Mouse (Mus musculus): ENCODE data around the gene Usp32. TPM values are rescaled to one million over a fixed set of nuclear protein-coding genes. Genes with fewer than 3 reads are reported as not detected.

Gene Usp32
- polyA plus RNA-seq, 1 experiment from 2014 or later: 10.3 TPM

DNA sequence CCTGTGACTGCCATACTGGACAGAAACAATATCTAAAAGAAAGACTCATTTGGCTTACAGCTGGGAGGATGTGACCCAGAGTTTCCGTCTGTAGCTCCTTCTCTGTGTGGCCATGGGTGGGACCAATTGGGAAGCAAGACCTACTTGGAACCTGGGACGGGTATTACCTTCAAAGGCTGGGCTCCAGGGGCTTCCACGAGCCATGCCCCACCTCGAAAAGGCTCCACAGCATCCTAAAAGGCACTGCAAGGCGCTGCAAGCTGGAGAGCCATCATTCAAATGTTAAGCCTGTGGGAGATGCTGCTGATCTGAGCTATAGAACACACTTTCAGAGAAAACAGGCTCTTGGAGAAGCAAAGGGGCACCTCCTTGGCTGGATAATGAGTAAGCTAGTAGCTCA is 166.3 kb downstream of the Usp32 start:
- Histone ChIP-seq H3K4me3 (replicated peaks) (no peak overlapping the region), H3K4me2 (replicated peaks) (no peak overlapping the region), H3K4me1 (replicated peaks) (0 out of 2 replicates have a peak, but pooled peaks cover 6% of the 10 kb centered on the region), H3K9ac (replicated peaks) (no peak overlapping the region), H3K27ac (no peak overlapping the region), H3K9me3 (no peaks in the 10 kb centered on the region), H3K27me3 (no peaks in the 10 kb centered on the region), H3K36me3 (no peaks in the 10 kb centered on the region)
- 67% methylated on average over 5 of the region's 5 CpGs for WGBS
- no peak for ATAC-seq

DNA sequence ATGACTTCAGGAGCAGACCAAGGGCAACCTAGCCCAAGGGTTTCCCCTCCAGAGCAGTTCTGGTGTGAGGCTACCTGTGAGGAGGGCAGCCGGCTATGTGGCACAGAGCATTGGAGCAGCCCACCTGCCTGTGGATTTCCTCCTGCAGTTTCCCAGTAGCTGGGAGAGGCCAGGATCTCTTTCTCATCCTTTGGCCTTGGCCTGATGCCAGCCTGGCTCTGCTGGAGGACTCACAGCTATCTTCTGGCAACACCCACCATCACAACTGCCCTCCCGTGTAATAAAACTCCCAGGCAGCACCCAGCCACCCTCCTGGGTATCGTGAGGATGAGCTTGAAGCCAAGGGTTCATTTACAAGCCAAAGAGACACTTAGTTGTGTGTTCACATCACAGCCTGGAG is 167.9 kb downstream of the Usp32 start:
- Histone ChIP-seq H3K9me3 (no peaks in the 10 kb centered on the region), H3K36me3 (no peaks in the 10 kb centered on the region), H3K9ac (replicated peaks) (no peak overlapping the region), H3K27me3 (no peaks in the 10 kb centered on the region), H3K4me3 (replicated peaks) (no peak overlapping the region), H3K4me2 (replicated peaks) (no peak overlapping the region), H3K4me1 (replicated peaks) (peaks cover 14% of the 10 kb centered on the region), H3K27ac (no peak overlapping the region)
- WGBS: 84% methylated on average over 3 of the region's 3 CpGs
- ATAC-seq: no peak

DNA sequence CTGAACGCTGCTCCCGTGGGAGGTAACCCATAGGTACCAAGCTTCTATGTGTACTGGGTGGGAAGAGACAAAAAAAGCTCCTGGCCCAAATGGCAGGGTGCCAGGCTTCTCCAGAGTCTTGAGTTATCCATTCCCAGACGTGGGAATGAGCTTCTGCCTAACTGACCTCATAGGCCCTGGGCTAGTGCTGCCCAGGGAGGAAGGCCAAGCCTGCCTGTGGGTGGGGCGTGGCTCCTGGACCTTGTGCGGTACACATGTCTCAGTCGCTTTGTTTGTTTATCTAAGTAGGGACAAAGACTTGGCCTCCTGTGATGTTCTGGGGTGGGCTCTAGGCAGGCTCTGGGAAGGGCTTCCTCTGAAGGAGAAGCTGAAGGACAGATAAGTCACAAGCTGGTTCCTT is 171.2 kb downstream of the Usp32 start:
- WGBS: 73% methylated on average over 6 of the region's 6 CpGs
- ATAC-seq: no peak
- Histone ChIP-seq H3K36me3 (no peaks in the 10 kb centered on the region), H3K27me3 (no peaks in the 10 kb centered on the region), H3K9ac (replicated peaks) (no peak overlapping the region), H3K27ac (no peak overlapping the region), H3K4me3 (replicated peaks) (no peak overlapping the region), H3K4me2 (replicated peaks) (no peak overlapping the region), H3K4me1 (replicated peaks) (peaks cover 20% of the 10 kb centered on the region), H3K9me3 (no peaks in the 10 kb centered on the region)

DNA sequence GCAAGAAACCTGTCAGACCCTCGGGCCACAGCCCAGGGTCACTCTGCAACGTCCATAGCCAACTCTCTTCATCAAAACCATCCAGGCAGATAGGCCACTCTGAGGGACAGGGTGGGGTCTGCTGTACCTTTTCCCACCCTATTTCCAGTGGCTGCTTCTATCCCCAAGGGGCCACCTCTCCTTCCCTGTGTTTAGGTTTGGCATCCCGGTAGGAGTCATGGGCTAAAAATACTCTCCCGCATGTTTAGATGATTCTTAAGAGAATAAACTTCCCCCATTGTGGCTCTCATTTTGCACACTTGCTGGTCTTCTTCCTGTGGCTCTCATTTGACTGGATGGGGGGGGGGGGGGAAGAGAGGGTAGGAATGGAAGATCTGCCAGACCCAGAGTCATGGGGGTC is 171.7 kb downstream of the Usp32 start:
- Histone ChIP-seq H3K9ac (replicated peaks) (no peak overlapping the region), H3K4me3 (replicated peaks) (no peak overlapping the region), H3K9me3 (no peaks in the 10 kb centered on the region), H3K4me1 (replicated peaks) (peaks cover 19% of the 10 kb centered on the region), H3K27me3 (no peaks in the 10 kb centered on the region), H3K4me2 (replicated peaks) (no peak overlapping the region), H3K27ac (no peak overlapping the region), H3K36me3 (no peaks in the 10 kb centered on the region)
- ATAC-seq: no peak
- WGBS: 88% methylated on average over 4 of the region's 4 CpGs

DNA sequence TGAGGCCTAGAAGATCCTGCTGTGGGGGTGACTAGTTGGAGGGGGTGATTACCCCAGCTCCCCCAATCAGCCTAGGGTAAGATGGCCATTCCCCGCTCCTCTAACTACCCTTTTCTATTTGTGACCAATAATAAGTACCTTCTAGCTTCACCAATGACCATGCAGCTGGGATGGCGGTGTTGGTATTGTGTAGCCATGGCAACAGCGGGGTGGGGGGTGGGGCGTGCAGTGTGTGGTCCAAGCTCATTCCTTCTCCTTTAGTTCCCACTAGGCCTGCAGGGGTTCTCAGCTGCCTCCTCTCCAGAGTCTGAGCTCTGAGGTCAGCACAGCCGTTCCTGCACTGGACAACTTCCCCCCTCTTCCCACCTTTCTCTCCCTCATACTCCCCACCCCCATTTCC is 172.8 kb downstream of the Usp32 start:
- no peak overlapping the region for H3K4me2 ChIP-seq (replicated peaks)
- no peak overlapping the region for H3K9ac ChIP-seq (replicated peaks)
- 5% methylated on average over 5 of the region's 5 CpGs for WGBS
- H3K4me1 ChIP-seq (replicated peaks): peaks cover 19% of the 10 kb centered on the region
- peak; percentile 82 for ATAC-seq
- H3K27ac ChIP-seq: peak overlapping the region; percentile 53
- no peaks in the 10 kb centered on the region for H3K36me3 ChIP-seq
- H3K4me3 ChIP-seq (replicated peaks): no peak overlapping the region
- H3K27me3 ChIP-seq: no peaks in the 10 kb centered on the region
- no peaks in the 10 kb centered on the region for H3K9me3 ChIP-seq

DNA sequence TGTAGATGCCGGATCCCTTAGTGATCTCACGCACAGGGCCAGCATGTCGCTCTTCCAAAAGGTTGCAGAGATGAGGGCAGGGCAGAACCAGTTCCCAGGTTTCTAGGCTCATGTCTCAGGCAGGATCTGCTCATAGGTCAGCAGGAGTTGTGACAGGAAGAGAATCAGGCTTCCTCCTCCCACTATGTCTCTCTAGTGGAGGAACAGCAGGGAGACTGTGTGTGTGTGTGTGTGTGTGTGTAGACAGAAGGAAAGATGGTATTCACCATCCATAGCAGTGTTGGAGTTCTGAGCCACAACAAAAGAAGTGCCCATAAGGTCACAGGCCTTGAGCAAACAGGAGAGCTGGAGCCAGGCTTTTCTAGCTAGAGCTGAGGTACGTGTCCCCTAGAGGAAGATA is 173.3 kb downstream of the Usp32 start:
- peak overlapping the region; percentile 53 for H3K27ac ChIP-seq
- no peak overlapping the region for H3K9ac ChIP-seq (replicated peaks)
- no peak overlapping the region for H3K4me3 ChIP-seq (replicated peaks)
- ATAC-seq: peak; percentile 37; the same call in 1 of the 2 replicates
- H3K4me1 ChIP-seq (replicated peaks): peaks cover 19% of the 10 kb centered on the region
- H3K4me2 ChIP-seq (replicated peaks): no peak overlapping the region
- no peaks in the 10 kb centered on the region for H3K9me3 ChIP-seq
- 0 out of 2 replicates have a peak, but pooled peaks cover under 1% of the 10 kb centered on the region for H3K27me3 ChIP-seq
- WGBS: 48% methylated on average over 4 of the region's 4 CpGs
- no peaks in the 10 kb centered on the region for H3K36me3 ChIP-seq

DNA sequence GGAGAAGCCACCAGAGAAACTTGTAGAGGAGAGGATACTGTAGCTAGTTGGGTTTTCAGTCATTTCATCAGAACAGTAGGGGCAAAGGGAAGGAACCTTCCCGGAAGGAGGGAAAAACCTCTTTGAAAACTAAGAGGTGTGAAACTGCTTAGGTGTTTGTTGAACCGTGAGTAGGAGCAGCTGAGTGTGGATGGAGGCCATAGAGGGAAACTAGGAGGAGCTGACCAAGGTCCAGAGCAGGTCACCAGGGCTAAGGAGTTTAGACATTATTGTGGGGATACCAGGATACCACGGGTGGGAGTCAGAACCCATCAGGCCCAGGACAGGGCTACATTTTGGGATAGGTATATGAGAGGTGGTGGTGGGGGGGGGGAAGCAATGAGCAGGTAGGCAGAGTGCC is 176.4 kb downstream of the Usp32 start:
- no peak overlapping the region for H3K4me3 ChIP-seq (replicated peaks)
- H3K9ac ChIP-seq (replicated peaks): no peak overlapping the region
- WGBS: 94% methylated on average over 3 of the region's 3 CpGs
- no peak for ATAC-seq
- no peak overlapping the region for H3K27ac ChIP-seq
- H3K4me1 ChIP-seq (replicated peaks): peaks cover 29% of the 10 kb centered on the region
- H3K9me3 ChIP-seq: no peaks in the 10 kb centered on the region
- no peak overlapping the region for H3K4me2 ChIP-seq (replicated peaks)
- no peaks in the 10 kb centered on the region for H3K36me3 ChIP-seq
- H3K27me3 ChIP-seq: peaks cover 25% of the 10 kb centered on the region

DNA sequence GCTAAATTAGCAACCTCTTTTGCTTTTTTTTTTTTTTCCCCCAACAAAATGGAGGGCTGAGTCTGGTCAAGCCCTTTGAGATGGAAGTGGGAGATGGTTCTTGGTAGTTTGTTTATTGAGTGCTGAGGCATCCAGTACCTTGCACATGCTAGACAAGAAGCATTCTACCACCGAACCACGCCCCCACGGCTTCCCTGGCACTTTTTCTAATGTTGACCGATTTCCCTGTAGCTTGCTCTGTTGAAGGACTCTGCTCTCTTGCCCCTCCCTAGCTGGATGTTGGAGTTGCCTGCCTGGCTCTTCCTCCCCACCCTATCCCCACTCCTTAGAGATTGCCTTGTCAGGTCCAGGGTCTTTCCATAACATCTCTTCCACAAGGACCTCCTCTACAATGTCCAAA is 177.4 kb downstream of the Usp32 start:
- Histone ChIP-seq H3K4me3 (replicated peaks) (no peak overlapping the region), H3K9ac (replicated peaks) (no peak overlapping the region), H3K4me1 (replicated peaks) (peaks cover 33% of the 10 kb centered on the region), H3K9me3 (no peaks in the 10 kb centered on the region), H3K27ac (no peak overlapping the region), H3K27me3 (peaks cover 35% of the 10 kb centered on the region), H3K36me3 (no peaks in the 10 kb centered on the region), H3K4me2 (replicated peaks) (no peak overlapping the region)
- no peak for ATAC-seq
- WGBS: 87% methylated on average over 4 of the region's 4 CpGs

DNA sequence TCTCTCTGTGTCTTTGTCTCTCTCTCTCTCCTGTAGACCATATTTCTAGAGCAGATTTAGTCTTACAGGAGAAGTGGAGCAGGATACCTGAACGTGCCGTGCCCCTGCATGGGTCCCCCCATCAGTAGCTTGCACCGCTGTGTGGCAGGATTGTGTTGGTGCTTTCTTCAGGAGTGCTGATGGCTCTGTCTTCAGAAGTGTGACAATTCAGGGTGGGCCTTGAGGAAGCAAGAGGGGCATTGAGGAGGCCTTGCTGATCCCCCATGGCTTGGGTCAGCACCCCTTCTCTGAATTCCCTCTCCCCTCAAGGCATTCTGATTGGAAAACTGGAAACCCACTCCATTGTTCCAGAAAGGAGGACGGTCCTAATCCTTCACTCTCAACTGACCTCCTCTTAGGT is 178.4 kb downstream of the Usp32 start:
- Histone ChIP-seq H3K4me2 (replicated peaks) (no peak overlapping the region), H3K4me1 (replicated peaks) (peaks cover 29% of the 10 kb centered on the region), H3K4me3 (replicated peaks) (no peak overlapping the region), H3K36me3 (no peaks in the 10 kb centered on the region), H3K9me3 (no peaks in the 10 kb centered on the region), H3K27me3 (peaks cover 45% of the 10 kb centered on the region), H3K27ac (no peak overlapping the region), H3K9ac (replicated peaks) (no peak overlapping the region)
- 79% methylated on average over 4 of the region's 4 CpGs for WGBS
- no peak for ATAC-seq

DNA sequence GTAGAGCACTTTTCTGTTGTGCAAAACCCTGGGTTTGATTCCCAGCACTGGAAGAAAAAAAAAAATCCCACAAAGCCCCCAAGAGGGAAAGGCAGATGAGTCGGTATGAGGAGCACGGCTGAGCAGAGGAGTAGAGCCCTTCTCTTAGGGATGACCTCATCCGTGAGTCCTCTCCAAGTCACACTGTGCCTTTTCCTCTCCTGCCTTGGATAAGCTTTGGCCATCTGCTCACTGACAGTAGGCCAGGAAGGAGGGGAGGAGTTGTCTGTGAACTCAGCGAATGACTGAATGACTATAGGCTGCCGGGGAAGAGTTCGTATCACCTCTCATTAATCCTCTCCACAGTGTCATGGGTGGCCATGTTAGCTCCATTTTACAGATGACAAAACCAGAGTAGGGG is 179.2 kb downstream of the Usp32 start:
- Histone ChIP-seq H3K4me2 (replicated peaks) (no peak overlapping the region), H3K36me3 (no peaks in the 10 kb centered on the region), H3K9me3 (no peaks in the 10 kb centered on the region), H3K27me3 (peaks cover 53% of the 10 kb centered on the region), H3K4me1 (replicated peaks) (peaks cover 26% of the 10 kb centered on the region), H3K9ac (replicated peaks) (no peak overlapping the region), H3K4me3 (replicated peaks) (no peak overlapping the region), H3K27ac (no peak overlapping the region)
- ATAC-seq: no peak
- WGBS: 63% methylated on average over 6 of the region's 6 CpGs

DNA sequence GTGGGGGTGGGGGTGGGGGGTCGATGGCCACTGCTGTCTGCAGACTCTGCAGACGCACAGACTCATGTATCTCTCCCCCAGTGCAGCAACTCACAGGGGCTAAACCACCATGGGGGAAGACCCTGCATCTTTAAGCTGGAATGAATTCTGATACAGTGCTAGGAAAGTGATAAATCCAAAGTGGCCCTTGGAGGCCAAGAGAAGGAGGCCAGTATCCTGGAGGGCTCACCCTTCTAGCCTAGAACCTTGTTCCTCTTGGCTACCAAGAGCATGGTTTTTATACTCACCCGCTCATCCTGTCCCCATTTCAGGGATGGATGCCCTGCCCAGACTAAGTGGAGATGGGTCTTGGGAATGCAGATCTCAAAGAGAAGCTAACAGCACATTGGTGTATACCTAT is 179.7 kb downstream of the Usp32 start:
- no peak for ATAC-seq
- WGBS: 27% methylated on average over 3 of the region's 3 CpGs
- Histone ChIP-seq H3K4me1 (replicated peaks) (peaks cover 26% of the 10 kb centered on the region), H3K27ac (no peak overlapping the region), H3K9me3 (no peaks in the 10 kb centered on the region), H3K9ac (replicated peaks) (no peak overlapping the region), H3K4me2 (replicated peaks) (no peak overlapping the region), H3K4me3 (replicated peaks) (no peak overlapping the region), H3K27me3 (peaks cover 53% of the 10 kb centered on the region), H3K36me3 (no peaks in the 10 kb centered on the region)

DNA sequence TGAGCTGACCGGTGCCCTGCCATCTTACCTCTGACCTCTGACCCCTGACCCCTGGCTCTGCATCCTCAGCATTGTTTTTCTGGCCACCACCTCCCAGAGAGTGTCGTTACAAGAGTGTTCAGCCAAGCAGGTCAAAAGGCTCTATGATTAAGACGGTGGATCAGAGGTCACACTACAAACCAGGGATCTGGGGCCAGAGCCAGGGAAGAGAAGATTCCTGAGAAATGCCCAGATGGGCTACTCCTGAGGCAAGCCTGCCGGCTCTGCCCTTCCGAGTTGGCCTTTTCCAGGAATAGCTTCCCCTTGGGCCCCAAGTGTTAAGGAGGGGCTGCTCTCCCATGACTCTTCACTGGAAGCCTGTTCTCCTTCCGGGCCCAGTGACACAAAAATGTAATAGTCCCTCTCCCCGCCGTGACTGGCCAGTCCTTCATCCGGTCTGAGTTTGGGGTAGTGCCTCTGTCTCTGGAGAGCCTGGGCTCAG is 180.2 kb downstream of the Usp32 start:
- H3K4me3 ChIP-seq (replicated peaks): no peak overlapping the region
- H3K27ac ChIP-seq: no peak overlapping the region
- 2% methylated on average over 9 of the region's 9 CpGs for WGBS
- peaks cover 26% of the 10 kb centered on the region for H3K4me1 ChIP-seq (replicated peaks)
- H3K9ac ChIP-seq (replicated peaks): no peak overlapping the region
- H3K9me3 ChIP-seq: no peaks in the 10 kb centered on the region
- H3K27me3 ChIP-seq: peaks cover 53% of the 10 kb centered on the region
- no peak overlapping the region; the same call in 1 of the 2 replicates for H3K4me2 ChIP-seq (replicated peaks)
- ATAC-seq: no peak
- no peaks in the 10 kb centered on the region for H3K36me3 ChIP-seq

DNA sequence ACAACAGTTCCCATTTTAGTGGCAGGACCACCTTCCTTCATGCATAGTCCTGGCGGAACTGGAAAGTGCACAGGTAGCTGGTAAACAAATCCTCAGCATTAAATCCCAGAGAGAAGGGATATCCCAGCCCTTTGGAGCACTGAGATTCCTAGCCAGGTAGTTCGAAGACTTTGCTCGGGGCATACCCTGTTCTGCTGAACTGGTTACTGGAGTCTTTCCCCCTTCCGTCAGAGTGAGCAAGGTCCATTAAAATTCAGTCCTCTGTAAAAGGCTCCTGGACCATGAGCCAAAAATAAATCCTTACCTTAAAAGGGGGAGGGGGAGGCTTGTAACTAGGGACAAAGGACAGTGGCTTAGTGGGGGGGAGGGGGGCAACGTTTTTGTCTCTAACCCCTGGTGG is 180.8 kb downstream of the Usp32 start:
- H3K27ac ChIP-seq: no peak overlapping the region
- no peaks in the 10 kb centered on the region for H3K9me3 ChIP-seq
- peaks cover 26% of the 10 kb centered on the region for H3K4me1 ChIP-seq (replicated peaks)
- ATAC-seq: no peak
- H3K36me3 ChIP-seq: no peaks in the 10 kb centered on the region
- no peak overlapping the region for H3K4me3 ChIP-seq (replicated peaks)
- H3K27me3 ChIP-seq: peaks cover 53% of the 10 kb centered on the region
- no peak overlapping the region for H3K4me2 ChIP-seq (replicated peaks)
- WGBS: 17% methylated on average over 5 of the region's 5 CpGs
- no peak overlapping the region for H3K9ac ChIP-seq (replicated peaks)

All from midbrain, embryonic 13.5 days (tissue).